Mouse (Mus musculus) embryo, embryonic 9.5 days (tissue): ENCODE data around the gene Irak1.
A peak's percentile ranks its signal among the peaks of the same experiment; 100 is the strongest.

Experiments
- DNase-seq: peaks from one replicate; pipeline ENCODE4 v3.0.0-alpha.2; 2017; ENCODE audit errors: extremely low spot score

Irak1 gene

GRCm38 (mm10) chrX:73966248-73967176 is 57.2 kb downstream of the Irak1 start, which contains the start of gene Hcfc1:
Gene Hcfc1 (minus strand): TSS chrX:73966357.
- peak; percentile 87 for DNase-seq

- DNase-seq: peak; percentile 19
Observed at GRCm38 (mm10) chrX:73965307-73965706, 58.4 kb downstream of the Irak1 start.

- DNase-seq: no peak
Observed at GRCm38 (mm10) chrX:73964363-73964762, 59.4 kb downstream of the Irak1 start.
